Mouse (Mus musculus) lung, embryonic 16.5 days (tissue): ENCODE data around the gene Tub. TPM values are rescaled to one million over a fixed set of nuclear protein-coding genes. Genes with fewer than 3 reads are reported as not detected.
A peak's percentile ranks its signal among the peaks of the same experiment; 100 is the strongest.

Experiments used
- ATAC-seq: fragments of 200-750 bp; cut with Nextera tagmentation; 2 replicates; pipeline ENCODE4 v1.8.0; 2017; ENCODE audit warnings: low read depth, mild to moderate bottlenecking, moderate library complexity
- H3K27ac ChIP-seq: fragments of 300-500 bp; sonication (generic); 2 replicates; pipeline ENCODE4 v1.5.1; 2014; ENCODE audit warnings: mild to moderate bottlenecking, control low read depth, low read length
- H3K27me3 ChIP-seq: fragments of 300-500 bp; sonication (generic); 2 replicates; pipeline ENCODE4 v1.6.1; 2014; ENCODE audit warnings: low read depth, low read length, mixed read lengths; ENCODE audit not compliant: control insufficient read depth, insufficient read depth
- H3K36me3 ChIP-seq: fragments of 300-500 bp; sonication (generic); 2 replicates; pipeline ENCODE4 v1.6.1; 2014; ENCODE audit warnings: low read length; ENCODE audit not compliant: control insufficient read depth, insufficient read depth
- H3K4me1 ChIP-seq: fragments of 300-500 bp; sonication (generic); replicated peaks from 2 replicates; pipeline ENCODE4 v1.6.1; 2014; ENCODE audit warnings: low read length, mixed read lengths; ENCODE audit not compliant: control insufficient read depth, insufficient read depth
- H3K4me2 ChIP-seq: fragments of 300-500 bp; sonication (generic); 2 replicates; pipeline ENCODE4 v1.6.1; 2014; ENCODE audit warnings: low read depth, low read length, control low read depth
- H3K4me3 ChIP-seq: fragments of 300-500 bp; sonication (generic); 2 replicates; pipeline ENCODE4 v1.5.1; 2014; ENCODE audit warnings: mild to moderate bottlenecking, low read length, control low read depth
- H3K9ac ChIP-seq: fragments of 300-500 bp; sonication (generic); 2 replicates; pipeline ENCODE4 v1.6.1; 2014; ENCODE audit warnings: low read length, control low read depth
- H3K9me3 ChIP-seq: fragments of 300-500 bp; sonication (generic); 2 replicates; pipeline ENCODE4 v1.6.1; 2016; ENCODE audit warnings: low read length; ENCODE audit not compliant: control insufficient read depth
- WGBS: fragments of 180-500 bp; shearing (Covaris S2); extraction: QIAGEN DNeasy Blood & Tissue Kit; methylation state at CpG from one replicate; pipeline ENCODE4 v1.1.7; 2014; 5-methylcytosine and 5-hydroxymethylcytosine counted together
- polyA plus RNA-seq: library from polyadenylated mRNA; unstranded; fragments of >200 nt; fragmentation: Nextera tagmentation; extraction: Ambion mirVana; gene quantifications from 2 replicates; pipeline ENCODE4 v1.2.1, GENCODE M21; 2015

Gene Tub
- polyA plus RNA-seq = 1.3 and 1.7 TPM in 2 replicates

GRCm38 (mm10) chr7:108950312-108950761 is at the start of gene Tub:
Tub (plus strand) TSS chr7:108950338.
- Histone ChIP-seq H3K4me2 (peak within 1 kb of the TSS; percentile 55), H3K9me3 (no peaks in the 10 kb centered on the region), H3K36me3 (no peaks in the 10 kb centered on the region; the same call in 1 of the 2 replicates), H3K4me3 (peak within 1 kb of the TSS; percentile 40), H3K27ac (no peak within 1 kb of the TSS), H3K9ac (peak within 1 kb of the TSS; percentile 2; the same call in 1 of the 2 replicates), H3K4me1 (peaks cover 9% of the 10 kb centered on the region), H3K27me3 (peaks cover 38% of the 10 kb centered on the region)
- peak; percentile 52; the same call in 1 of the 2 replicates for ATAC-seq
- under 1% methylated on average over 44 of the region's 44 CpGs for WGBS

- ATAC-seq = no peak
- Histone ChIP-seq H3K27me3 (no peaks in the 10 kb centered on the region), H3K4me1 (no peaks in the 10 kb centered on the region), H3K9me3 (no peaks in the 10 kb centered on the region), H3K9ac (no peak overlapping the region), H3K36me3 (no peaks in the 10 kb centered on the region), H3K4me3 (no peak overlapping the region), H3K27ac (no peak overlapping the region), H3K4me2 (no peak overlapping the region)
- 77% methylated on average over 2 of the region's 2 CpGs for WGBS
These were observed 46.2 kb upstream of the Tub start for GRCm38 (mm10) chr7:108903969-108904368.

DNA sequence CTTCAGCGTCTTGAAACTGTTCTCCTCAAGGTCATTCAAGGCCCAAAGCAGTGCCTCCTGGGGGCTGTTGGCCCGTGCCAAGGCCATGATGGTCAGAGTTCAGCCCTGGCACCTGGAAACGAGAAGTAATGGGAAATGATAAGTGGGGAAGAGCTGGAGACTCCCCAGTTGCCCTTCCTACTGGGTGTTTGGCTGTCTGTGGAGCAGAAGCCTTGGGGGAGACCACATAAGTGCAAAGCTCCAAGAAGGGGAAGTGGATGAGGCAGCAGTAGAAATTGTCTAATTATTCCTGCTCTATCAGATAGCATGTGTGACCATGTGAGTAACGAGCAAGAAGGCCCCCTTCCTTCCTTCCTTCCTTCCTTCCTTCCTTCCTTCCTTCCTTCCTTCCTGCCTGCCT is 23.1 kb upstream of the Tub start:
- 60% methylated on average over 4 of the region's 4 CpGs for WGBS
- Histone ChIP-seq H3K9ac (no peak overlapping the region), H3K27ac (no peak overlapping the region), H3K27me3 (no peaks in the 10 kb centered on the region), H3K36me3 (no peaks in the 10 kb centered on the region), H3K4me3 (no peak overlapping the region), H3K9me3 (no peaks in the 10 kb centered on the region), H3K4me2 (no peak overlapping the region), H3K4me1 (no peaks in the 10 kb centered on the region)
- no peak for ATAC-seq

- H3K4me2 ChIP-seq = no peak overlapping the region
- no peaks in the 10 kb centered on the region for H3K9me3 ChIP-seq
- H3K9ac ChIP-seq = no peak overlapping the region
- WGBS = 71% methylated on average over 11 of the region's 11 CpGs
- no peaks in the 10 kb centered on the region for H3K27me3 ChIP-seq
- no peaks in the 10 kb centered on the region for H3K4me1 ChIP-seq
- ATAC-seq = no peak
- H3K36me3 ChIP-seq = no peaks in the 10 kb centered on the region
- no peak overlapping the region for H3K4me3 ChIP-seq
- no peak overlapping the region for H3K27ac ChIP-seq
These were observed 21.6 kb upstream of the Tub start for GRCm38 (mm10) chr7:108928280-108929188.

GRCm38 (mm10) chr7:108929726-108930393 is 20.3 kb upstream of the Tub start, which contains the start of gene Nlrp10:
Nlrp10 (minus strand) TSS chr7:108930178.
- H3K9ac ChIP-seq = no peak within 1 kb of the TSS

DNA sequence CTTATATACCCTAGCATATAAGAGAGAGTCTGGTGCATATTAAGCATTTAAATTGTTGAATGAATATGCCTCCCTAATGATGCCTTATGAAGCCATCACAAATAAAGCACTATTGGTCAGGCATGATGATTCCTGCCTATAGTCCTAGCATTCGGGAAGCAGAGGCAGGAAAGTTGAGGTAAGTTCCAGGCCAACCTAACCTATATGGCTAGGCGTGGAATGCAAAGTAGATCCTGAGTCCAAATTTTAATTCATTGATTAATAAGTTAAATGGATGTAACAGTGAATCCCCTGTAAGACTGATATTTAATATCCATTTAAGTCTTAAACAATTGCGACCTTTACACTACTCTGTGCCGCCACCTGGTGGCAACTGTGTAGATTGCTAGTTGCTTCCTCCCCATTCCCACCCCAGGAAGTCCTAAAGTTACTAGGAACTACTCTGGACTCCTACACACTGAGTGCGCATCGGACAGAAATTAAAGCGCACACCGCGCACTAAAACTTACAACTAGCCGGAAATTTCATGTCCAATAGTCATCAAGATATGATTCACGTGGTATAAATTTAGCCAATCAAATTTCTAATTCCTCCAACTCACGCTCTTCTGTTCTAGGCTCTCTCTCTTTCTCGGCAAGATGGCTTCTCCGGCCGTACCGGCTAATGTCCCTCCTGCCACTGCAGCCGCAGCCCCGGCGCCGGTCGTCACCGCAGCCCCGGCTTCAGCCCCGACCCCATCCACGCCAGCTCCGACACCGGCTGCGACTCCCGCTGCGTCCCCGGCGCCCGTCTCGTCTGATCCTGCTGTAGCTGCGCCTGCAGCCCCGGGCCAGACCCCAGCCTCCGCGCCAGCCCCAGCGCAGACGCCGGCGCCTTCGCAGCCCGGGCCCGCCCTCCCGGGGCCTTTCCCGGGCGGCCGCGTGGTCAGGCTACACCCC is 16.1 kb upstream of the Tub start, which contains the start of gene Eif3f:
TSS of gene Eif3f (plus strand) at position 624 of the 938 bp plus-strand sequence.
- 1% methylated on average over 50 of the region's 50 CpGs for WGBS
- Histone ChIP-seq H3K27ac (peak within 1 kb of the TSS; percentile 34), H3K27me3 (no peaks in the 10 kb centered on the region), H3K36me3 (peaks cover 14% of the 10 kb centered on the region), H3K9me3 (no peaks in the 10 kb centered on the region), H3K9ac (peak within 1 kb of the TSS; percentile 93), H3K4me1 (peaks cover 11% of the 10 kb centered on the region), H3K4me2 (peak within 1 kb of the TSS; percentile 96), H3K4me3 (peak within 1 kb of the TSS; percentile 83)
- peak; percentile 99 for ATAC-seq

More at GRCm38 (mm10) chr7:108929726-108930393, 20.3 kb upstream of the Tub start, which contains the start of gene Nlrp10:
- Histone ChIP-seq H3K27ac (no peak within 1 kb of the TSS), H3K4me3 (no peak within 1 kb of the TSS), H3K36me3 (no peaks in the 10 kb centered on the region), H3K4me1 (no peaks in the 10 kb centered on the region; the same call in 1 of the 2 replicates), H3K4me2 (no peak within 1 kb of the TSS), H3K9me3 (no peaks in the 10 kb centered on the region), H3K27me3 (no peaks in the 10 kb centered on the region)
- WGBS = 46% methylated on average over 6 of the region's 6 CpGs
- ATAC-seq = no peak

DNA sequence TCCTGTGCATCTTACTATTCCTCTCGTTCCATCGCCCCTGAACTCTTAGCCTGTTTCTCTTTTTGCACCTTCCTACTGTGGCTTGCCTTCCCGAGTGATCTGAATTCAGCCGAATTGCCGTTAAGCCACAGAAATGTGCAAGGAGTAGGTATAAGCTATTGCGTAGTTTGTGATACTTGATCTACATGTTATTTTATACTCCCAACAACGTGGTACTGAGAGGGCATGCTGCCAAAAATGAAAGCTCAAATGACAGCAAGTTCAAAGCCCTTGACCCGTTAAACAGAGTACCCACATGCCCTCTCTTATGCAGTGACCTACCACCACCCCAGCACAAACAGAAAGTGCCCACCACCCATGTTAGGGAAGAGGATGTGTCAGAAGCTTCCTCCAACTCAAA is 15.3 kb upstream of the Tub start:
- H3K27ac ChIP-seq = peak overlapping the region; percentile 34
- WGBS = 1% methylated on average over 8 of the region's 8 CpGs
- H3K27me3 ChIP-seq = no peaks in the 10 kb centered on the region
- H3K36me3 ChIP-seq = peaks cover 20% of the 10 kb centered on the region
- H3K4me1 ChIP-seq = peaks cover 11% of the 10 kb centered on the region
- H3K4me3 ChIP-seq = peak overlapping the region; percentile 83
- H3K4me2 ChIP-seq = peak overlapping the region; percentile 96
- ATAC-seq = no peak
- H3K9ac ChIP-seq = peak overlapping the region; percentile 93
- no peaks in the 10 kb centered on the region for H3K9me3 ChIP-seq

GRCm38 (mm10) chr7:108935411-108935810 is 14.7 kb upstream of the Tub start:
- ATAC-seq = no peak
- peaks cover 11% of the 10 kb centered on the region for H3K4me1 ChIP-seq
- no peaks in the 10 kb centered on the region for H3K9me3 ChIP-seq
- H3K4me2 ChIP-seq = peak overlapping the region; percentile 96
- no peak overlapping the region for H3K27ac ChIP-seq
- H3K27me3 ChIP-seq = no peaks in the 10 kb centered on the region
- H3K4me3 ChIP-seq = peak overlapping the region; percentile 83
- H3K36me3 ChIP-seq = peaks cover 26% of the 10 kb centered on the region
- 79% methylated on average over 7 of the region's 7 CpGs for WGBS
- peak overlapping the region; percentile 93 for H3K9ac ChIP-seq
